Mouse (Mus musculus): ENCODE results near the gene Slc25a42.

The Slc25a42 gene

GRCm38 (mm10) chr8:70212112-70213055 is at the start of gene Slc25a42:
Gene Slc25a42 (minus strand): TSS chr8:70212305.
- DNase-seq (ENCODE audit: inconsistent age in 2 of 2, low spot score in 1 of 2), result peak; percentile 99 to 100

GRCm38 (mm10) chr8:70259043-70259442 is 46.9 kb upstream of the Slc25a42 start:
- DNase-seq (ENCODE audit: inconsistent age in 2 of 2, low spot score in 1 of 2), result no peak

GRCm38 (mm10) chr8:70258600-70258999 is 46.5 kb upstream of the Slc25a42 start:
- DNase-seq (ENCODE audit: inconsistent age in 2 of 2, low spot score in 1 of 2), result no peak

- no peak for DNase-seq (ENCODE audit: inconsistent age in 2 of 2, low spot score in 1 of 2)
Measured at GRCm38 (mm10) chr8:70257456-70257855, 45.4 kb upstream of the Slc25a42 start.

GRCm38 (mm10) chr8:70254628-70255027 is 42.5 kb upstream of the Slc25a42 start:
- no peak for DNase-seq (ENCODE audit: inconsistent age in 2 of 2, low spot score in 1 of 2)

DNA sequence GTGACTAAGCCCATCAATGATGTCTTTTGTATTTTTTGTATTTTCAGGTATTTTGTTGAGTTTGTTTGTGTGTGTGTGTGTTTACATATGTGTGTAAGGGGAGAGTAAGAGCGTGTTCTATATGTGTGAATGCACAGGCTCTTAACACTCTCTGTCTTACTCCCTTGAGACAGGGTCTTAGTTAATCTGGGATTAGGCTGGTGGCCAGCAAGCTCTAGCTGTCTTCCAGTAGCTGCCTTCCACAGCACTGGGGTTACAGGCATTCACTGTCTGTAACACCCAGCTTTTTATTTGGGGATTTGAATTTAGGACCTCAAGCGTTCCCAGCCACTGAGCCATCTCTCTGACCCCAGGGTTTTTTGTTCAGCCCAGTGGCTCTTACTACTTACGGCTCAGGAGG is 35.7 kb upstream of the Slc25a42 start:
- no peak for DNase-seq (ENCODE audit: inconsistent age in 2 of 2, low spot score in 1 of 2)

- peak; percentile 76 to 84 for DNase-seq (ENCODE audit: inconsistent age in 2 of 2, low spot score in 1 of 2)
Measured at GRCm38 (mm10) chr8:70246622-70247021, 34.5 kb upstream of the Slc25a42 start.

GRCm38 (mm10) chr8:70240642-70241041 is 28.5 kb upstream of the Slc25a42 start:
- no peak for DNase-seq (ENCODE audit: inconsistent age in 2 of 2, low spot score in 1 of 2)

GRCm38 (mm10) chr8:70237842-70238241 is 25.7 kb upstream of the Slc25a42 start:
- no peak for DNase-seq (ENCODE audit: inconsistent age in 2 of 2, low spot score in 1 of 2)

DNA sequence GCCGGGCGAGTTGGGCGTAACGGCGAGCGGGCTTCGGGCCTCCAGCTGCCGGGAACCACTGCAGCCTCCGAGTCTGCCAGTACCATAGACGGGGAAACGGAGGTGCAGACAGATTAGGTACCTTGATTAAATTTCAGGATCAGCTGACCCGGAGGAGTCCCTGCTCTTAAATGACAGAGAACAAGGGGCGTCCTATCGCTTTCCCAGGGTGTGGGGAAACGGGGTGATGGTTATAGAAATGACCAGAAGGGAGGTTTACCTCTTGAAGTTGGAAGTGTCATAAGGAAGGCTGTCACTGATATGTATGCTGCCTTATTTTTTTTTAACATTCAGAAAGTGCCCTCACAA is 22.6 kb upstream of the Slc25a42 start:
- no peak for DNase-seq (ENCODE audit: inconsistent age in 2 of 2, low spot score in 1 of 2)

- peak; percentile 98 to 99 for DNase-seq (ENCODE audit: inconsistent age in 2 of 2, low spot score in 1 of 2)
Measured at GRCm38 (mm10) chr8:70234080-70234780, 22.1 kb upstream of the Slc25a42 start, which contains the start of the genes Sugp2 and Armc6. Gene Sugp2 (plus strand): TSS chr8:70234226. Gene Armc6 (minus strand): TSS chr8:70234466.

GRCm38 (mm10) chr8:70233606-70234005 is 21.5 kb upstream of the Slc25a42 start:
- no peak for DNase-seq (ENCODE audit: inconsistent age in 2 of 2, low spot score in 1 of 2)

DNA sequence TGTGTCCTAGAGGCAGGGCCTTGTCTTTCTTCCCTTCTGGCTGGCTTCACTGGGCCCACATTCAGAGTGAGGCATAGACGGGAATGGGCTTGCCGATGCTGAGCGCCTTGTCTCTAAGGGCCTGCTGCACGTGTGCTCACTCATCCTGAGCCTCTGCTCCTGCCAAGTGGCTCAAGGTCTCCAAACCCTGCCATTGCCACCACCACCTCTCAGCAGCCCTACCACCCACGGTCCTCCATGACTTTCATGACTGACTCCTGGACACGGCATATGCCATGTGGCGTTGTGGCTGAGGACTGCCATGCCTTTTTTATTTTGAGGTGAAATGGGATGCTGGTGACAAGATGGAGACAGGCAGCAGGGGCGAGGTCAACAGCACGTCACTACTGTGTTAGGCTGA is 18.7 kb upstream of the Slc25a42 start:
- peak in 1 of 2 experiments; percentile 71 for DNase-seq (ENCODE audit: inconsistent age in 2 of 2, low spot score in 1 of 2)

DNA sequence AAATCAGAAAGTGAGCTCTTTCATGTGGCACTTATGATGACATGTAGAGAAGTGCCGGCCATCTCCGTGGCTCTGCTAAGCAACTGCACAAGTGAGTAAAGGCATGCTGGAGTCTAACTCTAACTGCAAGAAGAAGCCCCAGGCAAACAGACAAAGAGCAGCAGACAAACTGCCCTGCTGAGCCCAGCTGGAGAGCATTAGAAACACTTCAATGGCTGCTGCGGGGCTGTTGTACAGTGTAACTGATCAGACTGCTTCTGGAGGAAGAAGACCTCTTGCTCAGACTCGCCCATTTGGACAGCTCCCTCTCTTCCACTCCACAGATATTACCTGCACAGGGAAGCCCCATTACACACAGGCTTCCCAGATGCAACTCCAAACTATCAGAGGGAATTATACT is 15.9 kb upstream of the Slc25a42 start:
- no peak for DNase-seq (ENCODE audit: inconsistent age in 2 of 2, low spot score in 1 of 2)

- DNase-seq (ENCODE audit: inconsistent age in 2 of 2, low spot score in 1 of 2), result peak; percentile 49 to 84
Measured at GRCm38 (mm10) chr8:70223341-70223740, 11.2 kb upstream of the Slc25a42 start.

GRCm38 (mm10) chr8:70222041-70222440 is 9.9 kb upstream of the Slc25a42 start:
- DNase-seq (ENCODE audit: inconsistent age in 2 of 2, low spot score in 1 of 2), result no peak

GRCm38 (mm10) chr8:70220911-70221310 is 8.8 kb upstream of the Slc25a42 start:
- peak in 1 of 2 experiments; percentile 71 for DNase-seq (ENCODE audit: inconsistent age in 2 of 2, low spot score in 1 of 2)

DNA sequence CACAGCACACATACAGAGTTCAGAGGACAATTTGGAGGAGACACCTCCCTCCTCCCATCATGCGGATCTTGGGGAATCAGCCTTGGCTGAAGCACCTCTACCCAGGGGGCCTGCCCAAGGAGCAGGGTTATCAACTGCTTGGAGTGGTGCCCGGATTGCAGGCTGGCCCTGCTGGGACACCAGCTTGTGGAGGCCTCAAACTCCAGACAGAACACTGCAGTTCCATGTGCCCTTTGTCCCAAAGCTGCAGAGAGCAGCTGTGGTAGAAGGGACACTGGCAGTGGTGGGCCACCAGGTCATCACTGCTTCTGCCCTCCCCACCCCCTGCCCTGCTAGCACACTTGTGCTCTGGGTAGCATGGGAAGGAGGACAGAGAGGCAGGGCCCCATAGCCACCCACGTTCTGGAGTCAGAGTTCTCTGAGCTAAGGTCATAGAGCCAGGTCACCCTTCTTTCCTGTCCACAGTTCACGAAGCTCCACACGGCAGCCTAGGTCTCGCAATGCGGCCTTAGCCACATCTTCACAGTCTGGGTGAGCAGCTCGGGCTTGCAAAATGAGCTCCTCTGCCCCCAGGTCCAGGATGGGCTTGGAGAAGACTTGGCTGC is 8.2 kb upstream of the Slc25a42 start:
- peak; percentile 64 to 82 for DNase-seq (ENCODE audit: inconsistent age in 2 of 2, low spot score in 1 of 2)

- DNase-seq (ENCODE audit: inconsistent age in 2 of 2, low spot score in 1 of 2), result peak in 1 of 2 experiments; percentile 68
Measured at GRCm38 (mm10) chr8:70219107-70219684, 7.1 kb upstream of the Slc25a42 start.

GRCm38 (mm10) chr8:70217441-70217840 is 5.3 kb upstream of the Slc25a42 start:
- DNase-seq (ENCODE audit: inconsistent age in 2 of 2, low spot score in 1 of 2), result no peak

DNA sequence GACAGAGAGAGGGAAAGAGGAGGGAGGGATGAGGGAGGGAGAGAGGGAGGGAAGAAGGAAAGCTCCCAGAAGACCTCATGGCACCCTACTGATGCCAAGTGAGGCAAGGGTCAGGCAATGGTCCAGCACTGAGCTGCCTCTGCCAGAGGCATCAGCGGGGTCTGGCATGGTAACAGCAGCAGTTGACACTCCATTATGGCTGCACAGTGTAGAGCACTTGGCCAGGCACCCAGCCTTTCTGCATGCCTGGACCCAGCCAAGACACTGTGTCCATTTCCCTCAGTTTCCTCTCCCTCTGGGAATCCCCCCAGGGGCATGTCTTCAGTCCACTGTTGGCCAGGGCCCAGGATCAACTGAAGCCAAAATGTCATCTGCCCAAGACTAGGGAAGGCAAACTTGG is 4.5 kb upstream of the Slc25a42 start:
- peak; percentile 51 to 84 for DNase-seq (ENCODE audit: inconsistent age in 2 of 2, low spot score in 1 of 2)

All from adrenal gland, adult (tissue).